Mouse (Mus musculus) midbrain, postnatal 0 days (tissue): ENCODE measurements around the gene Zfp981. TPM values are rescaled to one million over a fixed set of nuclear protein-coding genes. Genes with fewer than 3 reads are reported as not detected.
"Not testable (repeated sequence)": the region's sequence is repeated elsewhere in the genome, so short reads cannot be mapped to it uniquely, and the experiment has no call there.

ENCODE experiments used
- ATAC-seq: fragments of 200-750 bp; cut with Nextera tagmentation; 2 replicates; pipeline ENCODE4 v1.8.0; 2017; ENCODE audit warnings: moderate number of reproducible peaks, mild to moderate bottlenecking, moderate TSS enrichment, moderate library complexity; ENCODE audit not compliant: low FRiP score
- DNase-seq: peaks from one replicate; pipeline ENCODE4 v3.0.0-alpha.2; 2015; ENCODE audit warnings: low spot score
- H3K27ac ChIP-seq: fragments of 300-500 bp; sonication (generic); 2 replicates; pipeline ENCODE4 v1.5.1; 2014; ENCODE audit warnings: low read depth, mild to moderate bottlenecking, low read length, mixed read lengths
- H3K27me3 ChIP-seq: fragments of 300-500 bp; sonication (generic); 2 replicates; pipeline ENCODE4 v1.6.1; 2014; ENCODE audit warnings: low read length, control low read depth, mixed read lengths; ENCODE audit not compliant: insufficient read depth
- H3K36me3 ChIP-seq: fragments of 300-500 bp; sonication (generic); 2 replicates; pipeline ENCODE4 v1.6.1; 2014; ENCODE audit warnings: low read length, control low read depth, mixed read lengths; ENCODE audit not compliant: insufficient read depth
- H3K4me1 ChIP-seq: fragments of 300-500 bp; sonication (generic); 2 replicates; pipeline ENCODE4 v1.6.1; 2014; ENCODE audit warnings: mild to moderate bottlenecking, control low read depth, antibody characterized with exemption, low read length, mixed read lengths; ENCODE audit not compliant: insufficient read depth
- H3K4me2 ChIP-seq: fragments of 300-500 bp; sonication (generic); 2 replicates; pipeline ENCODE4 v1.6.1; 2014; ENCODE audit warnings: low read depth, mild to moderate bottlenecking, low read length, mixed read lengths; ENCODE audit not compliant: poor library complexity, severe bottlenecking
- H3K4me3 ChIP-seq: fragments of 300-500 bp; sonication (generic); 2 replicates; pipeline ENCODE4 v1.5.1; 2014; ENCODE audit warnings: low read depth, mild to moderate bottlenecking, low read length, moderate library complexity
- H3K9ac ChIP-seq: fragments of 300-500 bp; sonication (generic); replicated peaks from 2 replicates; pipeline ENCODE4 v1.6.1; 2014; ENCODE audit warnings: mild to moderate bottlenecking, low read length, moderate library complexity, mixed read lengths; ENCODE audit not compliant: poor library complexity, severe bottlenecking
- H3K9me3 ChIP-seq: fragments of 300-500 bp; sonication (generic); 2 replicates; pipeline ENCODE4 v1.6.1; 2016; ENCODE audit warnings: low read length, control low read depth
- CTCF ChIP-seq: IDR thresholded peaks from 2 replicates; pipeline ENCODE4 v1.5.1; 2016; ENCODE audit warnings: antibody characterized with exemption, mild to moderate bottlenecking
- WGBS: fragments of 180-500 bp; shearing (Covaris S2); extraction: QIAGEN DNeasy Blood & Tissue Kit; methylation state at CpG from one replicate; pipeline ENCODE4 v1.1.7; 2014; 5-methylcytosine and 5-hydroxymethylcytosine counted together
- polyA plus RNA-seq: library from polyadenylated mRNA; unstranded; fragments of >200 nt; fragmentation: Nextera tagmentation; extraction: Ambion mirVana; gene quantifications from 2 replicates; pipeline ENCODE4 v1.2.1, GENCODE M21; 2015
- total RNA-seq: library from RNA; depleted of rRNA; stranded (reverse); fragments of >200 nt; gene quantifications from 2 replicates; pipeline ENCODE4 v1.2.3, GENCODE M21; 2014

The Zfp981 gene
- total and polyA plus RNA-seq, 2 experiments from 2014 or later, result 0.10 to 0.11 TPM

- H3K9me3 ChIP-seq, result peaks cover 58% of the 10 kb centered on the region
- H3K27ac ChIP-seq, H3K4me2 ChIP-seq, H3K4me1 ChIP-seq, ATAC-seq, H3K9ac ChIP-seq, H3K36me3 ChIP-seq, H3K4me3 ChIP-seq, DNase-seq, H3K27me3 ChIP-seq: not testable (repeated sequence)
- 77% methylated on average over 4 of the region's 4 CpGs for WGBS
Observed at GRCm38 (mm10) chr4:146489196-146489595, 12.6 kb upstream of the Zfp981 start.

DNA sequence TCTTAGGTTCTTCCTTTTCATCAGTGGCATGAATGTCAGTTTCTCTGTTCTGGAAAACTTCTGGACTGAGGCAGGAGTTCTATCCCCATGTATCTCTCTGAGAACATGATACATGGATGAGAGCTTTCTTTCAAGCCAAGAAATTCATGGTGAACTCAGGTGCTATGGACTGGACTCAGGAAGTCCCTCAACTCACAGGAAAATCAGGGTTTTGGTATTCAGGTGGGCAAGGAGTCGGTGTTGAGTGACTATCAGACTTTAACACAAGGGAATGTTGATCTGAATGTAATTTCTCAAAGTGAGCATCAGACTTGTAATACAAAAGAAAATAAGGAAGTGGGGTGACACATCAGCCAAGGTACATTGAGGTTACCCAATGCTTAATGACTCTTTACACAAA, 9.8 kb upstream of the Zfp981 start:
- H3K36me3 ChIP-seq, H3K27me3 ChIP-seq, H3K4me1 ChIP-seq, H3K27ac ChIP-seq, H3K9ac ChIP-seq, DNase-seq, H3K4me3 ChIP-seq, H3K4me2 ChIP-seq: not testable (repeated sequence)
- H3K9me3 ChIP-seq, result peaks cover 54% of the 10 kb centered on the region
- 84% methylated on average over 1 of the region's 1 CpGs for WGBS
- ATAC-seq, result peak; percentile 41; the same call in 1 of the 2 replicates

GRCm38 (mm10) chr4:146492439-146492838, 9.4 kb upstream of the Zfp981 start:
- H3K36me3 ChIP-seq, result no peaks in the 10 kb centered on the region
- no peak overlapping the region for H3K27ac ChIP-seq
- no peaks in the 10 kb centered on the region for H3K27me3 ChIP-seq
- ATAC-seq, result peak; percentile 14; the same call in 1 of the 2 replicates
- H3K4me2 ChIP-seq, result no peak overlapping the region
- no peaks in the 10 kb centered on the region for H3K4me1 ChIP-seq
- peaks cover 57% of the 10 kb centered on the region for H3K9me3 ChIP-seq
- DNase-seq, result no peak
- H3K9ac ChIP-seq, result no peak overlapping the region
- H3K4me3 ChIP-seq, result no peak overlapping the region
- TF ChIP-seq CTCF, result no peak

DNA sequence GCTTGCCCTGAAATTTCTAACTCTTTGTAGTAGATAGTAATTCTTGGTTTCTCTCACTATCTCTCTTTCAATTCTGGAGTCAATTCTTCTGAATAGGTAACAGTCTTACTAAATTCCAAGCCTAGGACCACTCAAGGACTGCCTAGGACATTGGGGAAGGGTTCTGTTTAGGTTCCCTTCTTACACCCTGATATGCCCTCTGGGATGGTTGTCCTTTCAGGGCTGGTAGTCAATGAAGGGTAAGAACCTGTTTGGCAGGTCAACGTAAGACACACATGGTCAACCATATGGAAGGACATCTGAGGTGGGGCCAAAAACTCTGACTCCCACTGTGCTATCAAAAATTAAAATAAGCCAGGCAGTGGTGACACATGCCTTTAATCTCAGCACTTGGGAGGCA, 9.0 kb upstream of the Zfp981 start:
- DNase-seq (no peak), ATAC-seq (peak; percentile 14; the same call in 1 of the 2 replicates)

GRCm38 (mm10) chr4:146493319-146493907, 8.4 kb upstream of the Zfp981 start:
- H3K27me3 ChIP-seq, DNase-seq, H3K36me3 ChIP-seq, H3K4me2 ChIP-seq, H3K27ac ChIP-seq, H3K9ac ChIP-seq, H3K4me1 ChIP-seq, H3K4me3 ChIP-seq: not testable (repeated sequence)
- ATAC-seq, result peak; percentile 25; the same call in 1 of the 2 replicates
- 85% methylated on average over 6 of the region's 6 CpGs for WGBS
- H3K9me3 ChIP-seq, result peaks cover 66% of the 10 kb centered on the region

More for the DNA sequence above, 9.0 kb upstream of the Zfp981 start:
- Histone ChIP-seq H3K4me3 (no peak overlapping the region), H3K27ac (no peak overlapping the region), H3K36me3 (no peaks in the 10 kb centered on the region), H3K9ac (no peak overlapping the region), H3K9me3 (peaks cover 61% of the 10 kb centered on the region), H3K4me2 (no peak overlapping the region), H3K27me3 (no peaks in the 10 kb centered on the region), H3K4me1 (no peaks in the 10 kb centered on the region)
- WGBS, result 47% methylated on average over 1 of the region's 1 CpGs
- no peak for TF ChIP-seq CTCF

DNA sequence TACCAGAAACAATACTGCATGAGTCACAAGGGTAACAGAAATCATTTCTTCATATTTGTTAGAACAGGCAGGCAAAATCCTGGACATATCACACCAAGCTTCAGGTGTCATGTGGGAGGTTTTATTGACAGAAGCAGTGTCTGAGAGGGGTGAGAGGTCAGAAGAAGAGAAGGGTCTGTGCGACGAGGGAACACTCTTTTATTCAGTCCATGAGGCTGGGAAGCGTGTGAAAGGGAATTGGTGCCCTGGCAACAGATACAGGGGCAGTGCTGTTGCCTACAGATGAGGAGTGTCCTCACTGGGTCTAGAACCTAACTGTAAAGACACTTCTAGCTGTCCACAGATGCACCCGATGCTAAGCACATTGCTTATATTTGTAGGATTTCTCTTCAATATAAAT, 6.8 kb upstream of the Zfp981 start:
- Histone ChIP-seq H3K27me3 (no peaks in the 10 kb centered on the region), H3K9me3 (peaks cover 67% of the 10 kb centered on the region), H3K27ac (no peak overlapping the region), H3K4me2 (no peak overlapping the region), H3K4me3 (no peak overlapping the region), H3K4me1 (no peaks in the 10 kb centered on the region), H3K36me3 (no peaks in the 10 kb centered on the region), H3K9ac (no peak overlapping the region)
- ATAC-seq (no peak), DNase-seq (no peak)
- WGBS, result 65% methylated on average over 4 of the region's 4 CpGs
- no peak for TF ChIP-seq CTCF

DNA sequence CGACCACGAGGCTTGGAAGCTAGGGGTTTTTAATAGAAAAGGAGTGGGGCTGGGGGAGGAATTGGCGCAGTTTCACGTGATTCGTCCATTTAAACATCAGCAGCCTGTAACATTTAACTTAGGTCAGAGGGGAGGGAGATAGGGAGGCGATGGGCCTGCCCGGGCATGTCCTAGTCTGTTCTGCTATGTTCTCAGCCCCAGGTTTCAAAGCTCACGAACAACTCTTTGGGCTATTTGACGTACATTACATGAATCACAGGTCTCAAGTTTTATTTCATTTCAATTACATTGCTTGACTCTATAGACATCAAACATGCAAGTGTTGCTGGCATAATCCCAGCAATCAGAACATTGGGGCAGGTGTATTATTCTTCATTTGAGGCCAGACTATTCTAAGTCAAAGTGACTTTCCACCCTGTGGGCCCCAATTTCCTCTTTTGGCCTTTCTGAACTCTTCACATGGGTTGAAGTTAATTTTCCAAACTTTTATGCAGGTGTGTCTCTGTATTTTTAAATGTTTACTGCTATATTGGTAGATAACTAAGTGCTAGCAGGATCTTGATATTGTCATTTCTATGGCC, 4.0 kb upstream of the Zfp981 start:
- not testable (repeated sequence) for H3K36me3 ChIP-seq, H3K27ac ChIP-seq, H3K4me1 ChIP-seq, DNase-seq, H3K4me2 ChIP-seq, ATAC-seq, H3K4me3 ChIP-seq, H3K9ac ChIP-seq, H3K27me3 ChIP-seq
- 79% methylated on average over 9 of the region's 9 CpGs for whole genome bisulfite sequencing
- peaks cover 62% of the 10 kb centered on the region for H3K9me3 ChIP-seq

- WGBS, result 91% methylated on average over 17 of the region's 24 CpGs
- not testable (repeated sequence) for ATAC-seq, H3K4me2 ChIP-seq, H3K36me3 ChIP-seq, H3K27me3 ChIP-seq, H3K27ac ChIP-seq, H3K4me1 ChIP-seq, H3K4me3 ChIP-seq, DNase-seq, H3K9ac ChIP-seq
- peaks cover 11% of the 10 kb centered on the region for H3K9me3 ChIP-seq
Observed at GRCm38 (mm10) chr4:146509029-146509428, 7.2 kb downstream of the Zfp981 start.

DNA sequence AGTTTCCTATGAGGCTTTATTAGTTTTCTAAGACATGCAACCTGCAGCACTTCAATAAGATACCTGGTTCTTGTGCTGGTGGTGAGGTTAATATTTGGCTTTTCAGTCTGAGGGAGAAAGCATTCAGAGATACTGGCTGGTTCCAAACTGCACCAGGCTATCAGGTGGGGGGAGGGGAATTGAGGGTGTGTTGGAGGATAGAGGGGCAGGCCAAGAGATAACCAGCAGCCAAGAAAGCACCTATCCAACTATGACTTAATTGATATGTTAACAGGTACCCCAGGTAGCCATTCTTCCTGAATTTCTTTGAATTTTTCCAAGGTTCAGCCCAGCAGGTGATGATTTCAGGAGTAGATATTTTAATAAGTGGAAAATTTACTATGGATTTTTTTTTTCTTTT, 10.0 kb downstream of the Zfp981 start:
- H3K36me3 ChIP-seq, DNase-seq, H3K4me2 ChIP-seq, H3K9ac ChIP-seq, H3K4me1 ChIP-seq, H3K27ac ChIP-seq, H3K4me3 ChIP-seq, ATAC-seq, H3K27me3 ChIP-seq: not testable (repeated sequence)
- H3K9me3 ChIP-seq, result peaks cover 30% of the 10 kb centered on the region
